Mouse (Mus musculus): Measurements from ENCODE around the gene Crcp.

DNA sequence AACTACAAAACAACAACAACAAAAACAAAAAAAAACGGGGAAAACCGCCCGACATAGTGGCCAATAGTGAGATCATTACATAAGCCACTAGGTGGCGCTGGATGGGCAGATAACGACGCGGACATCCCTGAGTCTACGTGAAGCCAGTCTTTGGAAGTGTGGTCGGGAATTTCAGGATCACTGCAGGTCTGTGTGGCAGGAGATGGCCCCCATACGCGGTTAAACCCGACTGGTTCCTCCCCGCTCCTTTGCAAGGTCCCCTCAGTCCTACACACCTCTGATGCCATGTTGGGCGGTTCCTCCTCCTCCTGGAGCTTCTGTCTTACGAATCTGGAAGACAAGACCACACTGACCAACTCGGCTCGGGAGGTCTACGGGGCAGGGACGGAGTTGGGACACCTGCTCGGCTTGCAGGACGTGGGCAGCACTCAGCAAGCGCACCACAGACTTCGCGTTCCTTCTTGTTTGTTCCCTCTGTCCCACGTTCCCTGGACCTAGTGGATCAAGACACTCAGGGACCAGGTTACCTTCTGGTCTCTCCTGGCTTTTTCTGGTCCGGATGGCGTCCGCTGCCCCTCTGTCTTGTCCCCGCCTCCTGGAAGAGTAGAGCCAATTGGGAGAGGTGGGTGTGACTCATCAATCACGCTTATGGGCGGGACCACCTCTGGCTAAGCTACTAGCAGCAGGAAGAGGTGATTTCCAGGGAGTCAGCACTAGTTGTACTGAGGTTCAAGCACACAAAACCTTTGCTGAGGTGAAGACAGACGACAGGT lies 5.1 kb upstream of the Crcp start:
- peak; percentile 82 for TF ChIP-seq CTCF (IDR thresholded peaks at IDR 0.05; ENCODE audit: low read depth, low read length)
- TF ChIP-seq EP300 (IDR thresholded peaks at IDR 0.05; ENCODE audit: insufficient read depth, low read depth, low read length): no peak
- TF ChIP-seq POLR2A (IDR thresholded peaks at IDR 0.05; ENCODE audit: insufficient read depth, low read length): peak; percentile 55
